Mouse (Mus musculus): ENCODE measurements at regions not wholly inside any gene's neighbourhood (a gene's known extent, or its start where the extent isn't known, plus 50 kb on each side); places are given as distances from the start of the nearest gene placed in this dataset.
A peak's percentile ranks its signal among the peaks of the same experiment; 100 is the strongest.

GRCm38 (mm10) chr7:135899765-135900164, 183.6 kb upstream of the Mki67 start:
- H3K36me3 ChIP-seq = no peaks in the 10 kb centered on the region
- ATAC-seq (ENCODE audit: low read depth) = no peak
- peaks cover 29% of the 10 kb centered on the region for H3K4me1 ChIP-seq (replicated peaks)
- no peaks in the 10 kb centered on the region for H3K9me3 ChIP-seq
- no peak overlapping the region for H3K4me3 ChIP-seq
- H3K27ac ChIP-seq (replicated peaks) = no peak overlapping the region
- H3K9ac ChIP-seq = no peak overlapping the region
- 65% methylated on average over 5 of the region's 5 CpGs for WGBS
- H3K4me2 ChIP-seq = no peak overlapping the region
- H3K27me3 ChIP-seq = no peaks in the 10 kb centered on the region

DNA sequence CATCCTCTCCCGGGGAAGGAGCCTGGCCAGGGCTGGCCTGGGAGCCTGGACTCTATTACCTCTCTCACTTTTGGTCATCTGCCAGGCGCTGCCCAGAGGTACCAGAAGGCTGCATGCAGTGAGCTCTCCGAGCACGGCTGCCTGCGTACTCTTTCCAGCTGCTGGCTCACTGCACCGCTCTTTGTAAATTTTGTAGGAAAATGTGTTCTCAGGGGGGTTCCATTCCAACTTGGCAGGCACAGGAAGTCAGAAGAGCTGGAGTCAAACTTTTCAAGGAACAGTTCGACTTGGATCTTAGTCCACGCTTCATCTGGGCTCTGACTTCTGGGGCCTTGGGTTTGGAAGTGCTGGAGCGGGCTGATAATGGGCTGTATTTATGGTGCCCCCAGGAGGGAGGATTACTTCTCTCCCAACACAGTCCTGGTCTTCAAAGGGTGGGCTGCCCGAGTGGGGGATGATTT, 184.7 kb upstream of the Mki67 start:
- H3K27me3 ChIP-seq = no peaks in the 10 kb centered on the region
- peaks cover 29% of the 10 kb centered on the region for H3K4me1 ChIP-seq (replicated peaks)
- no peak overlapping the region for H3K4me3 ChIP-seq
- no peak overlapping the region for H3K9ac ChIP-seq
- no peaks in the 10 kb centered on the region for H3K36me3 ChIP-seq
- no peak for ATAC-seq (ENCODE audit: low read depth)
- no peak overlapping the region for H3K4me2 ChIP-seq
- no peaks in the 10 kb centered on the region for H3K9me3 ChIP-seq
- H3K27ac ChIP-seq (replicated peaks) = no peak overlapping the region
- WGBS = 16% methylated on average over 10 of the region's 10 CpGs

DNA sequence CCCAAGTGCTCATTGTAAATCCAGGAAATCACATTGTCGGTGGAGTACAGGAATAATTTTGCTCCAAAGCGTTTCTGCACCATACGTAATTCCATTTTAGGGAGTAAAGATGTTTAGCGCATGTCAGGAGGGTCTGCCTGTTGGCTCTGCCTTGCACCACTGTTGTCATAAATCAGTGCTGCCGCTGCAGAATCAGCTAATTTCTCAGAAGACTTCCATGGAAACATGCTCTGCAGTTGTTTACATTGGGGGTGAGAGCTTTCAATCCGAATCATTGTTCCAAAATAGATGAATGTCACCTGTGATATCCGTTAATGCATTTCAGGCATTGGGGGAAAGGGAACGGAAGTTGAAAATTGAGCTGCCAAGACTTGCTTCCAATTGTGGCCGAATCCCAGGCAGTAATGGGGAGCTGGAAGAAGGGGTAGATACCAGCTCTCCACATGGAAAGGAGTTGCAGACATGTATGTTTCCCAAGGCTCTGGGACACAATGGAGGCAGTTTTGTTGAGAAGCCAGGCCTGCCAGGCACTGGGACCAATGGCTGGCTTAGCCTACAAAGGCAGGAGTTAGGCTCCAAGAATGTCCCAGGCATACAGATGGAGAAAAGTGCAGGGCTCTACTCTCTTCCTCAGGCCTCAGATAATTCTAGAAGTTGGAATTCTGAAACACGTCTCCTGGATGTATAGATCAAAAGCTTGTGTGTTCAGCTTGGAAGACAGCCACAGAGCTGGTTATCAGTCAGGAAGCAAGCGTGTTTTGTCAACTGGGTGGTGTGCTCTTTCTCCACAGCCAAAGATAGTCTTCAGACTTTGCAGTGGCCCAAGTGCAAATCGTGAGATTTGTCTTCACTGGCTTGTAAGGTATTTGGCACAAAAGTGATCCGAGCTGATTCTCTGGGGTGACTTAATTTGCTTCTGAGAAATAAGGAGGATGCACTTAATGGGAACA, 186.2 kb upstream of the Mki67 start:
- Histone ChIP-seq H3K36me3 (no peaks in the 10 kb centered on the region), H3K9ac (no peak overlapping the region), H3K27ac (replicated peaks) (peak overlapping the region; percentile 52; the same call in 1 of the 2 replicates), H3K4me1 (replicated peaks) (peaks cover 29% of the 10 kb centered on the region), H3K4me2 (no peak overlapping the region), H3K9me3 (no peaks in the 10 kb centered on the region), H3K4me3 (no peak overlapping the region), H3K27me3 (no peaks in the 10 kb centered on the region)
- ATAC-seq (ENCODE audit: low read depth) = no peak
- WGBS = 72% methylated on average over 13 of the region's 13 CpGs

GRCm38 (mm10) chr7:135911376-135911775, 195.2 kb upstream of the Mki67 start:
- ATAC-seq (ENCODE audit: low read depth) = no peak
- no peaks in the 10 kb centered on the region for H3K27me3 ChIP-seq

GRCm38 (mm10) chr7:135913923-135914634, 197.9 kb upstream of the Mki67 start:
- H3K27me3 ChIP-seq = no peaks in the 10 kb centered on the region
- H3K36me3 ChIP-seq = no peaks in the 10 kb centered on the region
- H3K4me1 ChIP-seq (replicated peaks) = no peaks in the 10 kb centered on the region
- WGBS = 79% methylated on average over 3 of the region's 3 CpGs
- H3K27ac ChIP-seq (replicated peaks) = no peak overlapping the region
- H3K9ac ChIP-seq = no peak overlapping the region
- H3K4me3 ChIP-seq = no peak overlapping the region
- no peak overlapping the region for H3K4me2 ChIP-seq
- no peak for ATAC-seq (ENCODE audit: low read depth)
- no peaks in the 10 kb centered on the region for H3K9me3 ChIP-seq

More at GRCm38 (mm10) chr7:135911376-135911775, 195.2 kb upstream of the Mki67 start:
- no peaks in the 10 kb centered on the region for H3K36me3 ChIP-seq
- H3K4me1 ChIP-seq (replicated peaks) = no peaks in the 10 kb centered on the region
- H3K27ac ChIP-seq (replicated peaks) = no peak overlapping the region
- H3K9ac ChIP-seq = no peak overlapping the region
- H3K9me3 ChIP-seq = no peaks in the 10 kb centered on the region
- H3K4me2 ChIP-seq = no peak overlapping the region
- H3K4me3 ChIP-seq = no peak overlapping the region

DNA sequence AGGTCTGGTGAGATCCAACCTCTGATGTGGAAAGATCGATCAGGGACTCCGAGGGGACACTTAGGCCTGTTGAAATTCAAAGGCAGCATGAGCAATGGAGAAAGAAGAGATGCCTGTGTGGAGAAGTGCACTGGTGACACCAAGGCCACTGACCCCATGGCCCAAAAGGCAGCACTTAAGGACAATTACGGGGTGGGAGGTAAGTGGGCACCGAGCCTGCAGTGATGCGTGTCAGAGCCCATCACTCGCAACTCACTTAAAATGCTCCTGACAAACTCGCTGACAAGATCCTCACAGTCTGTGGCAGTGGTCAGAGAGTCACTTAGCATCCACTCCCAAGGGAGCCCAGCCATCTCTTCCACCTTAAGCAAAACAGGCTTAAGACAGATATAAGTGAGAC, 207.7 kb upstream of the Mki67 start:
- ATAC-seq (ENCODE audit: low read depth) = no peak
- Histone ChIP-seq H3K27ac (replicated peaks) (no peak overlapping the region), H3K9ac (no peak overlapping the region), H3K4me1 (replicated peaks) (no peaks in the 10 kb centered on the region; the same call in 1 of the 2 replicates), H3K4me3 (no peak overlapping the region), H3K4me2 (no peak overlapping the region), H3K9me3 (no peaks in the 10 kb centered on the region), H3K36me3 (no peaks in the 10 kb centered on the region), H3K27me3 (no peaks in the 10 kb centered on the region)
- WGBS = 85% methylated on average over 7 of the region's 7 CpGs

- no peaks in the 10 kb centered on the region for H3K27me3 ChIP-seq
- no peak overlapping the region for H3K9ac ChIP-seq
- H3K4me2 ChIP-seq = no peak overlapping the region
- no peak overlapping the region for H3K27ac ChIP-seq (replicated peaks)
- no peaks in the 10 kb centered on the region for H3K9me3 ChIP-seq
- H3K4me3 ChIP-seq = no peak overlapping the region
- no peak for ATAC-seq (ENCODE audit: low read depth)
- 71% methylated on average over 4 of the region's 4 CpGs for WGBS
- H3K4me1 ChIP-seq (replicated peaks) = no peaks in the 10 kb centered on the region; the same call in 1 of the 2 replicates
- no peaks in the 10 kb centered on the region for H3K36me3 ChIP-seq
These were observed 208.5 kb upstream of the Mki67 start for GRCm38 (mm10) chr7:135924641-135925040.

DNA sequence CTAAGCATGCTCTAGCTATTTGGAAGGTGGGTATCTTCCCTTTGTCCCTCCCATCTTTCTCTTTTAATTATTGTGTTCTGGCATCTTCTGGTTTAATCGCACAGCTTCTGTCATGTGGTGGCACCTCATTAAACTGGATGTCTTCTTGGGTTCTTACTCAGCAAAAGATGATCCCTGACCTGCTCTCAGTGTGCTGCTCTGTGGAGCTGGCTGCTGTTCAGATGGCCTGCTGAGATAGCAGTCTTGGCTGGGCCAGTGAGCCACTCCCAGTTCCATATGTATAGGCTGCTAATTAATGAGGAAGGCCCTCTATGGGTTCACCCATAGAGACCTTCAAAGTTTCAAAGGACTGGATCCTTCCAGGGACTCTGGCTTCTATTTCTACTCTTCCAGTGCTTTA, 213.9 kb upstream of the Mki67 start:
- no peaks in the 10 kb centered on the region for H3K27me3 ChIP-seq
- 92% methylated on average over 1 of the region's 1 CpGs for WGBS
- no peak for ATAC-seq (ENCODE audit: low read depth)
- H3K9ac ChIP-seq = no peak overlapping the region
- no peaks in the 10 kb centered on the region for H3K36me3 ChIP-seq
- no peaks in the 10 kb centered on the region for H3K4me1 ChIP-seq (replicated peaks)
- H3K4me2 ChIP-seq = no peak overlapping the region
- H3K9me3 ChIP-seq = no peaks in the 10 kb centered on the region
- H3K4me3 ChIP-seq = no peak overlapping the region
- no peak overlapping the region for H3K27ac ChIP-seq (replicated peaks)

GRCm38 (mm10) chr7:135932595-135933175, 216.5 kb upstream of the Mki67 start:
- no peak for ATAC-seq (ENCODE audit: low read depth)
- Histone ChIP-seq H3K4me3 (no peak overlapping the region), H3K4me1 (replicated peaks) (no peaks in the 10 kb centered on the region), H3K36me3 (no peaks in the 10 kb centered on the region), H3K4me2 (no peak overlapping the region), H3K27ac (replicated peaks) (no peak overlapping the region), H3K9ac (no peak overlapping the region), H3K27me3 (no peaks in the 10 kb centered on the region), H3K9me3 (no peaks in the 10 kb centered on the region)
- 83% methylated on average over 5 of the region's 5 CpGs for WGBS

- Histone ChIP-seq H3K4me1 (replicated peaks) (no peaks in the 10 kb centered on the region), H3K27me3 (no peaks in the 10 kb centered on the region), H3K4me2 (no peak overlapping the region), H3K9me3 (no peaks in the 10 kb centered on the region), H3K36me3 (no peaks in the 10 kb centered on the region), H3K9ac (no peak overlapping the region), H3K27ac (replicated peaks) (no peak overlapping the region), H3K4me3 (no peak overlapping the region)
- WGBS = 85% methylated on average over 1 of the region's 1 CpGs
- no peak for ATAC-seq (ENCODE audit: low read depth)
These were observed 219.0 kb upstream of the Mki67 start for GRCm38 (mm10) chr7:135935180-135935579.

- no peak for ATAC-seq (ENCODE audit: low read depth)
- no peaks in the 10 kb centered on the region for H3K27me3 ChIP-seq
- 91% methylated on average over 3 of the region's 3 CpGs for WGBS
- no peaks in the 10 kb centered on the region for H3K36me3 ChIP-seq
- no peak overlapping the region for H3K27ac ChIP-seq (replicated peaks)
- H3K9ac ChIP-seq = no peak overlapping the region
- no peak overlapping the region for H3K4me2 ChIP-seq
- H3K4me3 ChIP-seq = no peak overlapping the region
- no peaks in the 10 kb centered on the region for H3K9me3 ChIP-seq
- H3K4me1 ChIP-seq (replicated peaks) = no peaks in the 10 kb centered on the region
These were observed 221.3 kb upstream of the Mki67 start for GRCm38 (mm10) chr7:135937465-135937864.

DNA sequence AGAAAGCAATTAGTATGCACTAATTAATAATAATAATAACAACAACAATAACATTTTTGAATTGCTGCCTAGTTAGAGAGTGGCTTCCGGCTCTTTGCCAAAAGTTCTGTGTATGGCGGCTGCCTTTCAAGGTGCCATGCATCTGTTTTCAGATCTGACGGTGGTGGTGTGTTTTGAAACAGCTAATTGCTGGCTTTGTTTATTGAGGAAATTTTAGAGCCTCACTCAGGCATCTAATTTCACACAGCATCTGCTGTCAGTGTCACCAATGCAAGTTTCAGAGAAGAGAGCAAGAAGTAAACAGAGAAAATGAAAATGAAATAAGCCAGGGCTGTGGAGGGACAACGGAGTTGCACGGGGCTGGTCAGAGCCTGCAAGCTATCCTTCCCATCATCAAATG, 223.2 kb upstream of the Mki67 start:
- Histone ChIP-seq H3K4me3 (no peak overlapping the region), H3K9ac (no peak overlapping the region), H3K4me1 (replicated peaks) (no peaks in the 10 kb centered on the region), H3K27me3 (no peaks in the 10 kb centered on the region), H3K27ac (replicated peaks) (no peak overlapping the region), H3K9me3 (no peaks in the 10 kb centered on the region), H3K36me3 (no peaks in the 10 kb centered on the region), H3K4me2 (no peak overlapping the region)
- 73% methylated on average over 5 of the region's 5 CpGs for WGBS
- ATAC-seq (ENCODE audit: low read depth) = no peak
